ENCODE assay signal across 17 mouse cellular contexts in the genomic region with DNA sequence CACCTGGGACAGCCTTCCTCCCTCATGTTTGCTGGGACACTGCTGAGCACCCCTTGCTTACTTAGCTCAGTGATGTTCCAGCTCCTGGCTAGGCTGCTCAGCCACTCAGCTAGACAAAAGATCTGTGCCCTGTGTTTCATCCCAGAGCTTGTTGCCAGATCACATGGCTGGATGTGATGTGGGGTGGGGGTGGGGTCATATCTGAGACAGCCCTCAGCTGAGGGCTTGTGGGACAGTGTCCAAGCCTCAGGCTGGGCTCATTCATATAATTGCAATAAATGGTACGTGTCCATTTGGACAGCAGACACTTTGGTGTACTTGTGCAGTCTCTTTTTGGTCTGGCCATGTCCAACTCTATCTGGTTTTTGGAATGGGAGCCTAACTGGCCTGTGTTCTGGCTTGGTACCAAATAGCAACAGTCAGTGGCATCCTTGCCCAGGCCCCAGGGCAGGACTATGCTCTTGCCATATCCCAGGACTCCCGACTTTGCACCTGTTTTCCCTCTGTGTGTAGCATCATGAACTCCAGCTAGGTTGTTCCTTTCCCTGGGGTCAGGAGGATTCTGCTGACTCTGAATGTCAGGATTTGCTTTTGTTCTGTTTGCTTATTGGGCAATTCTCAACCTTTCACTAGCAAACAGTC. TPM values are rescaled to one million over a fixed set of nuclear protein-coding genes. Genes with fewer than 3 reads are reported as not detected.
DNase-seq lines count a peak whose midpoint lies in the region; ATAC-seq and TF ChIP-seq lines count a peak whose summit lies in the region.
"Had no signal": no experiment of that assay in that cellular context is flagged by ENCODE, and none has a peak within 500 bp of the region (broad histone marks: within the 10 kb centered on the region; RNA-seq: fewer than 3 reads in every experiment).

No protein-coding gene starts in this region.

- H3K9me3 ChIP-seq in liver, postnatal 0 days (ENCODE audit: low read length): no peaks in the 10 kb centered on the region
- H3K9me3 ChIP-seq: lung, embryonic 15.5 days had no signal

- H3K27me3 ChIP-seq in liver, postnatal 0 days (ENCODE audit: insufficient read depth, low read length): no peaks in the 10 kb centered on the region
- H3K27me3 ChIP-seq: embryonic facial prominence, embryonic 12.5 days; lung, embryonic 15.5 days had no signal

- H3K9ac ChIP-seq in liver, postnatal 0 days (replicated peaks): no peak overlapping the region
- H3K9ac ChIP-seq: embryonic facial prominence, embryonic 12.5 days; lung, embryonic 15.5 days had no signal

- no peak overlapping the region for H3K4me2 ChIP-seq in liver, postnatal 0 days (ENCODE audit: low read depth, low read length)
- H3K4me2 ChIP-seq: embryonic facial prominence, embryonic 12.5 days; heart, embryonic 11.5 days; lung, embryonic 15.5 days had no signal

- 59% methylated on average over 2 of the region's 2 CpGs for WGBS in liver, postnatal 0 days (ENCODE audit: insufficient replicate concordance)

- peak; percentile 79 for TF ChIP-seq EP300 in liver, postnatal 0 days (IDR thresholded peaks at IDR 0.05; ENCODE audit: low read depth)

- no peak overlapping the region for H3K4me3 ChIP-seq in liver, postnatal 0 days (ENCODE audit: low read depth, low read length)
- H3K4me3 ChIP-seq in layer of hippocampus, adult 2 months: no peak overlapping the region
- H3K4me3 ChIP-seq: embryonic facial prominence, embryonic 12.5 days; lung, embryonic 15.5 days had no signal

- peak; percentile 98 for ATAC-seq in liver, postnatal 0 days
- ATAC-seq: CD4-positive, CD25-positive, alpha-beta regulatory T cell, adult 4 months; midbrain, embryonic 16.5 days had no signal

- intact Hi-C loops in left cerebral cortex, postnatal 4 days (cut with DNase I): no loop called here
- intact Hi-C loops in left cerebral cortex, postnatal 25 days (cut with DNase I): no loop called here

- peaks cover 6% of the 10 kb centered on the region; the same call in 1 of the 2 replicates for H3K4me1 ChIP-seq in liver, postnatal 0 days (ENCODE audit: insufficient read depth)

- peak; percentile 44 for DNase-seq in left cerebral cortex, postnatal 4 days
- DNase-seq in left cerebral cortex, postnatal 25 days (ENCODE audit: low spot score in 2 of 2): no peak
- peak; percentile 53 to 58 for DNase-seq in cerebellum, adult 18-20 months
- DNase-seq in cerebellum, postnatal 14 days: peak; percentile 45 to 69
- peak; percentile 52 for DNase-seq in liver, postnatal 0 days
- DNase-seq in layer of hippocampus, adult 2 months (ENCODE audit: low spot score in 2 of 2): no peak
- DNase-seq in gastrocnemius, adult 18-20 months (ENCODE audit: low spot score): no peak
- DNase-seq: adrenal gland, postnatal 25 days; heart, postnatal 4 days; kidney, adult 18-20 months; right cerebral cortex, postnatal 14 days; thymus, adult 18-20 months had no signal

- peak overlapping the region; percentile 93 for H3K27ac ChIP-seq in liver, postnatal 0 days (ENCODE audit: low read depth)
- no peak overlapping the region for H3K27ac ChIP-seq in layer of hippocampus, adult 2 months
- H3K27ac ChIP-seq: embryonic facial prominence, embryonic 12.5 days; lung, embryonic 15.5 days had no signal

- peaks cover 11% of the 10 kb centered on the region for H3K36me3 ChIP-seq in liver, postnatal 0 days (replicated peaks; ENCODE audit: insufficient read depth, low read length)

- TF ChIP-seq CTCF in liver, postnatal 0 days (IDR thresholded peaks at IDR 0.05; ENCODE audit: low read depth): no peak
- no peak for TF ChIP-seq CTCF in layer of hippocampus, adult 2 months (conservative IDR thresholded peaks at IDR 0.05)

RNA-seq across cellular contexts. Expression of a gene that starts 22.4 kb away (rescaled TPM):
- 10 to 100 TPM; 16.9 to 20.6 TPM for total RNA-seq in left cerebral cortex, postnatal 4 days (2021)
- total RNA-seq in left cerebral cortex, postnatal 25 days (2021): 1 to 10 TPM; 1.3 to 1.6 TPM
- polyA plus RNA-seq in liver, postnatal 0 days (2015; fragmentation: Nextera tagmentation; extraction: Ambion mirVana): 101 and 116 TPM in 2 replicates
- under 1 TPM; 0.69 to 0.93 TPM for total RNA-seq in layer of hippocampus, adult 2 months (2021)
- total RNA-seq in gastrocnemius, adult 18-20 months (2021): 1 to 10 TPM; 2.2 to 3.1 TPM

Comparison
In these comparisons a context has a peak if more than half of its experiments do, and no peak if none do; other contexts are left out.
1. DNase-seq: peak in left cerebral cortex, postnatal 4 days (single experiment), cerebellum, adult 18-20 months (2 of 2), cerebellum, postnatal 14 days (2 of 2) and liver, postnatal 0 days (single experiment); none in left cerebral cortex, postnatal 25 days (0 of 2), layer of hippocampus, adult 2 months (0 of 2) and gastrocnemius, adult 18-20 months (single experiment).
2. RNA of a gene that starts 22.4 kb away (total RNA-seq): 16.9 to 20.6 TPM in left cerebral cortex, postnatal 4 days; 2.2 to 3.1 TPM in gastrocnemius, adult 18-20 months, 1.3 to 1.6 TPM in left cerebral cortex, postnatal 25 days and 0.69 to 0.93 TPM in layer of hippocampus, adult 2 months; every median in the first group is over 4 times any median in the second.